Mouse (Mus musculus) heart, embryonic 15.5 days (tissue): ENCODE measurements around the gene Unc13b. TPM values are rescaled to one million over a fixed set of nuclear protein-coding genes. Genes with fewer than 3 reads are reported as not detected.

ENCODE experiments used
- ATAC-seq: fragments of 200-750 bp; cut with Nextera tagmentation; replicated peaks from 2 replicates; pipeline ENCODE4 v1.8.0; 2017; ENCODE audit warnings: low read depth, moderate TSS enrichment; ENCODE audit not compliant: insufficient number of reproducible peaks, insufficient read depth, low FRiP score
- H3K27ac ChIP-seq: fragments of 300-500 bp; sonication (generic); 2 replicates; pipeline ENCODE4 v1.5.1; 2015; ENCODE audit warnings: mild to moderate bottlenecking, inconsistent platforms
- H3K27me3 ChIP-seq: fragments of 300-500 bp; sonication (generic); 2 replicates; pipeline ENCODE4 v1.6.1; 2015; ENCODE audit warnings: inconsistent platforms
- H3K36me3 ChIP-seq: fragments of 300-500 bp; sonication (generic); 2 replicates; pipeline ENCODE4 v1.6.1; 2015; ENCODE audit warnings: mild to moderate bottlenecking, inconsistent platforms
- H3K4me1 ChIP-seq: fragments of 300-500 bp; sonication (generic); replicated peaks from 2 replicates; pipeline ENCODE4 v1.6.1; 2015; ENCODE audit warnings: inconsistent platforms
- H3K4me2 ChIP-seq: fragments of 300-500 bp; sonication (generic); 2 replicates; pipeline ENCODE4 v1.6.1; 2015; ENCODE audit warnings: inconsistent platforms, mild to moderate bottlenecking, moderate library complexity
- H3K4me3 ChIP-seq: fragments of 300-500 bp; sonication (generic); 2 replicates; pipeline ENCODE4 v1.5.1; 2015; ENCODE audit warnings: mild to moderate bottlenecking, inconsistent platforms
- H3K9ac ChIP-seq: fragments of 300-500 bp; sonication (generic); 2 replicates; pipeline ENCODE4 v1.6.1; 2015; ENCODE audit warnings: mild to moderate bottlenecking, inconsistent platforms
- H3K9me3 ChIP-seq: fragments of 300-500 bp; sonication (generic); replicated peaks from 2 replicates; pipeline ENCODE4 v1.6.1; 2016; ENCODE audit warnings: inconsistent platforms
- WGBS: fragments of 180-500 bp; shearing (Covaris S2); methylation state at CpG from one replicate; pipeline ENCODE4 v1.1.7; 2015; ENCODE audit warnings: mixed read lengths; 5-methylcytosine and 5-hydroxymethylcytosine counted together
- polyA plus RNA-seq: library from polyadenylated mRNA; unstranded; fragments of >200 nt; fragmentation: Nextera tagmentation; extraction: Ambion mirVana; gene quantifications from 2 replicates; pipeline ENCODE4 v1.2.1, GENCODE M21; 2015

Gene Unc13b
- polyA plus RNA-seq, 1 experiment from 2014 or later = 10.1 TPM

DNA sequence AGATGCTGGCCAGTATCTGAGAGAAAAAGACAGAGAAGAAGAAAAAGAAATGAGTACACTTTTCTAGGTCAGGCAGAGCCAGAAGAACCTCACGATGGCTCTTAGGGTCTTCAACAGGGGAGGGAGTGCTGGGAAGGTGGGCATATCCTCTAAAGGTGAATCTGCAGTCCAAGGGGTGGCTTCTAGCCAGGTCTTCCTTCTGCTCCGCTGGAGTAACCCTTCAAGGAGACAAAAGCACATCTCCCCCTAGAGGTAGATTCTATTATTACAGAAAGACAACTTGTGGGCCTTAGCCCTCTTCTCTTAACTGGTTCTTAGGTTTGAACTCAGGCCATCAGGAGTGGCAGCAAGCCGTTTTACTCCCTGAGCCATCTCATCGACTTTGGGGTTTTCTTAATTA, 6.1 kb upstream of the Unc13b start:
- Histone ChIP-seq H3K9me3 (no peaks in the 10 kb centered on the region), H3K27ac (no peak overlapping the region), H3K27me3 (no peaks in the 10 kb centered on the region), H3K36me3 (no peaks in the 10 kb centered on the region), H3K4me3 (no peak overlapping the region), H3K4me1 (no peaks in the 10 kb centered on the region), H3K4me2 (no peak overlapping the region), H3K9ac (no peak overlapping the region)
- 19% methylated on average over 4 of the region's 4 CpGs for WGBS
- ATAC-seq = 0 out of 2 replicates have a peak, but pooled peaks have one; percentile 14

DNA sequence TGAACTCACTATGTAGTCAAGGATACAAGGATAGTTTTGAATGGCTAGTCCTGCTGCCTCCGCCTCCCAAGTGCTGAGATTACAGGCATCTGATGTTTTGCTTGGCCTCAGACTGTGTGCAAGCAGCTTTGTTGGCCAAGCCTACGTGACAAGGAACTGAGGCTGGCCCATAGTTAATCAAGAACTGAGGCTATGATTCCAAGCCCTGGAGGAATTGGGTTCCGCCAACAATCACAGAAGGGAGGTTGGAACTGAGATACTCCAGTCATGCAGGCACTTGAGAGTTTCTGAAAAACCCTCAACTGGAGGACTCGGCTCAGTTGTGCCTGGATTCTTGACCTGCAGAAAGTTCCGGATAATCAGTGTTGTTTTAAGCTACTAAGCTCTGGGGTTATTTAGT, 1.1 kb upstream of the Unc13b start:
- no peak overlapping the region for H3K27ac ChIP-seq
- H3K27me3 ChIP-seq = no peaks in the 10 kb centered on the region
- no peak overlapping the region for H3K4me2 ChIP-seq
- no peak overlapping the region for H3K9ac ChIP-seq
- H3K4me3 ChIP-seq = no peak overlapping the region
- 75% methylated on average over 5 of the region's 5 CpGs for WGBS
- no peaks in the 10 kb centered on the region for H3K36me3 ChIP-seq
- H3K4me1 ChIP-seq = peaks cover 6% of the 10 kb centered on the region
- no peaks in the 10 kb centered on the region for H3K9me3 ChIP-seq
- no peak for ATAC-seq

DNA sequence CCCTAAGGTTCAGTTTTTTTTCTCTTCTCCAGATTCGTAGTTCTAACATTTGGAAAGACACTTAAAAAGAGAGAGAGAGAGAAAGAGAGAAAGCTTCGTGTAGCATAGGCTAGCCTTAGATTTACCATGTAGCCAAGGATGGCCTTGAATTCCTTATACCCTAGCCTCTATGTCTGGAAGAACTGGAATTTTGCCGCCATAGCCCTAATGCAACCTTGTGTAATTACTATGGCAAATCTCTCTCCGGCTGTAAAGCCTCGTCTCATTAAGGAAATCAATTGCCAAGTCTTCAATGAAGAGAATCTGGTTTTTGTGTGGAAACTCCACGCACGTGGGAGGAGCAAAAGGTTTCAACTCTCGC, 381 bp upstream of the Unc13b start:
- Histone ChIP-seq H3K27ac (no peak overlapping the region), H3K36me3 (no peaks in the 10 kb centered on the region), H3K9ac (no peak overlapping the region), H3K9me3 (no peaks in the 10 kb centered on the region), H3K4me2 (peak overlapping the region; percentile 68), H3K27me3 (no peaks in the 10 kb centered on the region), H3K4me1 (peaks cover 7% of the 10 kb centered on the region), H3K4me3 (peak overlapping the region; percentile 62)
- ATAC-seq = 0 out of 2 replicates have a peak, but pooled peaks have one; percentile 5
- WGBS = 22% methylated on average over 8 of the region's 8 CpGs

- peak overlapping the region; percentile 62; the same call in 1 of the 2 replicates for H3K9ac ChIP-seq
- no peaks in the 10 kb centered on the region for H3K36me3 ChIP-seq
- no peaks in the 10 kb centered on the region for H3K27me3 ChIP-seq
- H3K27ac ChIP-seq = peak overlapping the region; percentile 82; the same call in 1 of the 2 replicates
- H3K4me1 ChIP-seq = peaks cover 13% of the 10 kb centered on the region
- 34% methylated on average over 3 of the region's 3 CpGs for WGBS
- H3K4me3 ChIP-seq = peak overlapping the region; percentile 62
- H3K4me2 ChIP-seq = peak overlapping the region; percentile 68
- no peak for ATAC-seq
- no peaks in the 10 kb centered on the region for H3K9me3 ChIP-seq
Observed at GRCm38 (mm10) chr4:43059697-43060096, 944 bp downstream of the Unc13b start.

GRCm38 (mm10) chr4:43060286-43060685, 1.5 kb downstream of the Unc13b start:
- peak overlapping the region; percentile 68 for H3K4me2 ChIP-seq
- no peaks in the 10 kb centered on the region for H3K36me3 ChIP-seq
- peaks cover 13% of the 10 kb centered on the region for H3K4me1 ChIP-seq
- no peak overlapping the region for H3K9ac ChIP-seq
- H3K27me3 ChIP-seq = no peaks in the 10 kb centered on the region
- H3K4me3 ChIP-seq = peak overlapping the region; percentile 62
- H3K9me3 ChIP-seq = no peaks in the 10 kb centered on the region
- no peak for ATAC-seq
- H3K27ac ChIP-seq = 0 out of 2 replicates have a peak overlapping the region, but pooled peaks have one; percentile 82
- WGBS = 45% methylated on average over 3 of the region's 3 CpGs

- Histone ChIP-seq H3K27me3 (no peaks in the 10 kb centered on the region), H3K4me3 (no peak overlapping the region), H3K9me3 (no peaks in the 10 kb centered on the region), H3K4me1 (peaks cover 9% of the 10 kb centered on the region), H3K4me2 (no peak overlapping the region), H3K27ac (no peak overlapping the region), H3K9ac (no peak overlapping the region), H3K36me3 (no peaks in the 10 kb centered on the region)
- WGBS = 94% methylated on average over 4 of the region's 4 CpGs
- no peak for ATAC-seq
Observed at GRCm38 (mm10) chr4:43065471-43065870, 6.7 kb downstream of the Unc13b start.

GRCm38 (mm10) chr4:43074923-43075322, 16.2 kb downstream of the Unc13b start:
- no peak for ATAC-seq
- Histone ChIP-seq H3K9me3 (no peaks in the 10 kb centered on the region), H3K4me3 (no peak overlapping the region), H3K4me1 (no peaks in the 10 kb centered on the region), H3K4me2 (no peak overlapping the region), H3K9ac (no peak overlapping the region), H3K36me3 (no peaks in the 10 kb centered on the region), H3K27me3 (no peaks in the 10 kb centered on the region), H3K27ac (no peak overlapping the region)

GRCm38 (mm10) chr4:43078071-43078718, 19.4 kb downstream of the Unc13b start:
- 55% methylated on average over 7 of the region's 7 CpGs for WGBS
- no peaks in the 10 kb centered on the region for H3K4me1 ChIP-seq
- no peak overlapping the region for H3K4me3 ChIP-seq
- no peak overlapping the region for H3K27ac ChIP-seq
- no peak overlapping the region for H3K4me2 ChIP-seq
- H3K9ac ChIP-seq = no peak overlapping the region
- no peaks in the 10 kb centered on the region for H3K36me3 ChIP-seq
- no peaks in the 10 kb centered on the region for H3K9me3 ChIP-seq
- no peaks in the 10 kb centered on the region for H3K27me3 ChIP-seq
- ATAC-seq = no peak

GRCm38 (mm10) chr4:43082458-43082857, 23.7 kb downstream of the Unc13b start:
- Histone ChIP-seq H3K27me3 (no peaks in the 10 kb centered on the region), H3K9ac (no peak overlapping the region), H3K9me3 (no peaks in the 10 kb centered on the region), H3K4me1 (no peaks in the 10 kb centered on the region), H3K4me2 (no peak overlapping the region), H3K36me3 (no peaks in the 10 kb centered on the region), H3K27ac (no peak overlapping the region), H3K4me3 (no peak overlapping the region)
- ATAC-seq = no peak
- WGBS = 59% methylated on average over 2 of the region's 2 CpGs

DNA sequence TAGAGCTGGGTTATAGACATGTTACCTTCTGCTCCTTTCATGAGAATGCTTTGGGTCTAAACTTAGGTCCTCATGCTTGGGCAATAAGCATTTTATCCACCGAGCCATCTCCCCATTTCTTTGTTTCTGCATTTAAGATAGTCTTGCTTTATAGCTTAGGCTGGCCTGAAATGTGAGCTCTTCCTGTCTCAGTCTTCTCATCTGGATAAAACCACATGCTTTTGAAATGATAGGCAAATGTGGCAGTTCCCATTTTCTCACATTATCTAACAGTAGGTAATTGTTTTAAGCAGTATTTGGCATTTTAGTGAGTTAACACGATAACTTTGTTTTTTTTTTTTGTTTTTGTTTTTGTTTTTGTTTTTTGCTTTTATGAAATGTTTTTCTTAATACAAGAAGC, 31.2 kb downstream of the Unc13b start:
- Histone ChIP-seq H3K27ac (no peak overlapping the region), H3K9me3 (no peaks in the 10 kb centered on the region), H3K4me1 (0 out of 2 replicates have a peak, but pooled peaks cover 3% of the 10 kb centered on the region), H3K27me3 (no peaks in the 10 kb centered on the region), H3K9ac (no peak overlapping the region), H3K4me2 (no peak overlapping the region), H3K4me3 (no peak overlapping the region), H3K36me3 (no peaks in the 10 kb centered on the region)
- no peak for ATAC-seq
- 88% methylated on average over 2 of the region's 2 CpGs for WGBS

- no peak overlapping the region for H3K4me2 ChIP-seq
- H3K27ac ChIP-seq = peak overlapping the region; percentile 57
- no peak overlapping the region for H3K9ac ChIP-seq
- H3K4me3 ChIP-seq = no peak overlapping the region
- WGBS = 33% methylated on average over 4 of the region's 4 CpGs
- no peaks in the 10 kb centered on the region for H3K9me3 ChIP-seq
- no peaks in the 10 kb centered on the region for H3K36me3 ChIP-seq
- no peaks in the 10 kb centered on the region for H3K27me3 ChIP-seq
- H3K4me1 ChIP-seq = 0 out of 2 replicates have a peak, but pooled peaks cover 3% of the 10 kb centered on the region
- no peak for ATAC-seq
Observed at GRCm38 (mm10) chr4:43091183-43091582, 32.4 kb downstream of the Unc13b start.

DNA sequence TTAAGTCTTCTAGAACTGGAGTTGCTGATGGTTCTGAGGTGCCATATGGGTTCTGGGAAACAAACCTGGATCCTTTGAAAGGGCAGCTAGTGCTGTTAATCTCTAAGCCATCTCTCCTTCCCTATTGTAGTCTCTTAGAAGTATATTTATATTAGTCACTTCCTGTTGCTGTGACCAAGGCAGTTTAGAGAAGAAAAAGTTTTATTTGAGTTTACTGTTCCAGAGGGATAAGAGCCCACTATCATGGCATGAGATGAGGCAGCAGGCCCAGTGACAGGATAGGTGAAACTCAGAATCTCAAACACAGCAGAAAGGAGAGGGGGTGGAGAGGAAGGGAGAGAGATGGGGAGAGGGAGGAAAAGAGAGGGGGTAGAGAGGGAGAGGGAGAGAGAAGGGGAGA, 54.7 kb downstream of the Unc13b start:
- Histone ChIP-seq H3K4me1 (no peaks in the 10 kb centered on the region), H3K27ac (no peak overlapping the region), H3K36me3 (no peaks in the 10 kb centered on the region), H3K4me3 (no peak overlapping the region), H3K27me3 (no peaks in the 10 kb centered on the region), H3K4me2 (no peak overlapping the region), H3K9me3 (no peaks in the 10 kb centered on the region), H3K9ac (no peak overlapping the region)
- ATAC-seq = no peak
